Mouse (Mus musculus) heart, postnatal 14 days (tissue): ENCODE measurements around the gene Ube2e2. TPM values are rescaled to one million over a fixed set of nuclear protein-coding genes. Genes with fewer than 3 reads are reported as not detected.
"Not testable (repeated sequence)": the region's sequence is repeated elsewhere in the genome, so short reads cannot be mapped to it uniquely, and the experiment has no call there.

Source experiments
- DNase-seq, 2 experiments: peaks; one replicate each; pipeline ENCODE4 v3.0.0; 2021 to 2022
- intact Hi-C: fragments of 180-260 bp; cut with DNase I; formaldehyde crosslinking; loops from one replicate; pipeline ENCODE4 v1.15.1; 2025
- total RNA-seq, 2 experiments: library from RNA; stranded (reverse); gene quantifications; 2 replicates each; pipeline ENCODE4 v1.2.3; 2021

Ube2e2 gene
- total RNA-seq, 2 experiments from 2014 or later: 19.3 to 21.4 TPM

GRCm38 (mm10) chr14:18755410-18755809, 138.7 kb downstream of the Ube2e2 start:
- intact Hi-C loops: no loop called here
- DNase-seq: no peak

- intact Hi-C loops: no loop called here
- no peak for DNase-seq
Measured at GRCm38 (mm10) chr14:18754595-18754994, 139.5 kb downstream of the Ube2e2 start.

- DNase-seq: no peak
- intact Hi-C loops: no loop called here
Measured at GRCm38 (mm10) chr14:18754001-18754400, 140.1 kb downstream of the Ube2e2 start.

GRCm38 (mm10) chr14:18731154-18731553, 162.9 kb downstream of the Ube2e2 start:
- peak; percentile 5 to 9 for DNase-seq
- intact Hi-C loops: no loop called here

- no peak for DNase-seq
- intact Hi-C loops: no loop called here
Measured at GRCm38 (mm10) chr14:18720601-18721591, 173.2 kb downstream of the Ube2e2 start.

- intact Hi-C loops: no loop called here
- no peak for DNase-seq
Measured at GRCm38 (mm10) chr14:18716970-18717369, 177.1 kb downstream of the Ube2e2 start.

- no peak for DNase-seq
- intact Hi-C loops: no loop called here
Measured at GRCm38 (mm10) chr14:18715529-18715928, 178.5 kb downstream of the Ube2e2 start.

GRCm38 (mm10) chr14:18697662-18698225, 196.3 kb downstream of the Ube2e2 start:
- intact Hi-C loops: no loop called here
- DNase-seq: no peak

GRCm38 (mm10) chr14:18696418-18696817, 197.6 kb downstream of the Ube2e2 start:
- intact Hi-C loops, DNase-seq: not testable (repeated sequence)

- intact Hi-C loops: no loop called here
- peak; percentile 59 to 75 for DNase-seq
Measured at GRCm38 (mm10) chr14:18678121-18678836, 215.8 kb downstream of the Ube2e2 start.

- DNase-seq: no peak
- intact Hi-C loops: no loop called here
Measured at GRCm38 (mm10) chr14:18670712-18671111, 223.4 kb downstream of the Ube2e2 start.

GRCm38 (mm10) chr14:18669301-18669935, 224.6 kb downstream of the Ube2e2 start:
- DNase-seq: no peak
- intact Hi-C loops: no loop called here

- DNase-seq, intact Hi-C loops: not testable (repeated sequence)
Measured at GRCm38 (mm10) chr14:18668309-18668708, 225.8 kb downstream of the Ube2e2 start.

GRCm38 (mm10) chr14:18667755-18668154, 226.3 kb downstream of the Ube2e2 start:
- intact Hi-C loops: no loop called here
- peak; percentile 26 to 65 for DNase-seq

GRCm38 (mm10) chr14:18666251-18666650, 227.8 kb downstream of the Ube2e2 start:
- intact Hi-C loops: no loop called here
- DNase-seq: no peak

- intact Hi-C loops: no loop called here
- no peak for DNase-seq
Measured at GRCm38 (mm10) chr14:18665267-18666024, 228.6 kb downstream of the Ube2e2 start.

GRCm38 (mm10) chr14:18663666-18664065, 230.4 kb downstream of the Ube2e2 start:
- intact Hi-C loops: no loop called here
- DNase-seq: no peak

- intact Hi-C loops: no loop called here
- DNase-seq: no peak
Measured at GRCm38 (mm10) chr14:18657777-18658753, 236.0 kb downstream of the Ube2e2 start.
